Mouse (Mus musculus) right cerebral cortex, postnatal 36 days (tissue): Measurements from ENCODE around the gene Alox15.

ENCODE experiments used
- DNase-seq, 2 experiments: peaks; one replicate each; pipeline ENCODE4 v3.0.0; 2022; ENCODE audit warnings: low spot score in 2 of 2, mixed read lengths in 1 of 2

Gene Alox15

DNA sequence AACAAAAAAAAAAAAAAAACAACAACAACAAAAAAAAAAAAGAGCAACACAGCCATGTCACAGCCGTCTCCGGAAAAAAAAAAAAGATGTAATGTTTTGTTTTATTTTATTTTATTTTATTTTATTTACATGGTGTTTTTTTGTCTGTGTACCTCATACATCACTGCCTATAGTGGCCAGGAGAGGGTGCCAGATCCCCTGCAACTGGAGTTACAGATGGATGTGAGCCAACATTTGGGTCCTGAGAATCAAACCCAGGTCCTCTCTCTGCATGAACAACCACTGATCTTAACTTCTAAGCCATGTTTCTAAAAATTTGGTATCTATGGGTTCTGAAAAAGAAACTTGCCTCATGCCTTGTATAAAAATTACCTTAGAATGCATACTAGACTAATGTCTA, 43.5 kb downstream of the Alox15 start:
- no peak for DNase-seq

GRCm38 (mm10) chr11:70306159-70306558, 45.7 kb downstream of the Alox15 start:
- DNase-seq, result no peak

DNA sequence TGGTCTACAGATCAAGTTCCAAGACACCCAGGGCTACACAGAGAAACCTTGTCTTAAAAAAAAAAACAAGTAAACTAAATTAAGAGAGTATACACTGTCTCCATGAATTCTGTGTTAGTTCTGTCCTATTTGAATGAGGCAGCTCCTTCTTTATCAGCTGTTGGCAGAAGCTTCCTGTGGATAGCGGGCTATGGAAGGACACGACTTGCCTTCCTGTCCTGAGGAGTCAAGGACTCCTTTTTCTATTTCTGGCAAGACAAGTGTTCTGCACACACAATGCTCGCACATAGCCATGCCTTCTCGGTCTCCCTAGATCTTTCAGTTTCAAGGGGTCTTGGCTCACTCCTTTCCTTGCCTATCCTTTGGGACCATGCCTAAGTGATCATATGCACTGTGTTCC, 49.5 kb downstream of the Alox15 start:
- DNase-seq, result no peak

GRCm38 (mm10) chr11:70297836-70298454, 53.9 kb downstream of the Alox15 start:
- no peak for DNase-seq

DNA sequence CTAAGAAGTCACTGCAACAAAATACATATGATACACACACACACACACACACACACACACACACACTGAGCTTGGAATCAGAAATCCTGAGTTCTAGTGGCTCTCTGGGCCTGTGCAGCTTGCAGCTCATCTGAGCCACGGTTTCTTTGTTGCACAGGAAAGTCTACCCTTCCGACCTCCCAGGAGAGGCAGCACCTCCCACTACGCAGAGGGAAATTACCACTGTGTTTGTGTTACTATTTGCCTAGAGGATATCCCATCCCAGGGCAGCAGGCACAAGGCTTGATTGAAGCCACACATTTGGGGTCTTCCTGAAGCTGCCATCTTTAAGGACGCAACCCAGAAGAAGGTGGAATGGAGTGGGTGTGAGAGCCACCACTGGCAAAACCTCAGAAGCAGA, 54.4 kb downstream of the Alox15 start:
- no peak for DNase-seq
